Mouse (Mus musculus) liver, postnatal 0 days (tissue): ENCODE results near the gene Pnpla2. TPM values are rescaled to one million over a fixed set of nuclear protein-coding genes. Genes with fewer than 3 reads are reported as not detected.
A peak's percentile ranks its signal among the peaks of the same experiment; 100 is the strongest.

Experiments
- ATAC-seq: fragments of 200-750 bp; cut with Nextera tagmentation; 2 replicates; pipeline ENCODE4 v1.8.0; 2017; ENCODE audit warnings: mild to moderate bottlenecking, moderate library complexity
- DNase-seq: peaks from one replicate; pipeline ENCODE4 v3.0.0-alpha.2; 2016
- H3K27ac ChIP-seq: fragments of 300-500 bp; sonication (generic); 2 replicates; pipeline ENCODE4 v1.5.1; 2014; ENCODE audit warnings: antibody characterized with exemption, moderate library complexity, mild to moderate bottlenecking, low read depth
- H3K27me3 ChIP-seq: fragments of 300-500 bp; sonication (generic); 2 replicates; pipeline ENCODE4 v1.6.1; 2014; ENCODE audit warnings: low read length, control low read depth, mixed read lengths; ENCODE audit not compliant: insufficient read depth
- H3K36me3 ChIP-seq: fragments of 300-500 bp; sonication (generic); replicated peaks from 2 replicates; pipeline ENCODE4 v1.6.1; 2014; ENCODE audit warnings: mild to moderate bottlenecking, control low read depth, low read length, moderate library complexity, mixed read lengths; ENCODE audit not compliant: insufficient read depth
- H3K4me1 ChIP-seq: fragments of 300-500 bp; sonication (generic); 2 replicates; pipeline ENCODE4 v1.6.1; 2014; ENCODE audit warnings: antibody characterized with exemption, mild to moderate bottlenecking, control low read depth; ENCODE audit not compliant: insufficient read depth
- H3K4me2 ChIP-seq: fragments of 300-500 bp; sonication (generic); 2 replicates; pipeline ENCODE4 v1.6.1; 2014; ENCODE audit warnings: low read depth, mild to moderate bottlenecking, low read length, moderate library complexity, mixed read lengths
- H3K4me3 ChIP-seq: fragments of 300-500 bp; sonication (generic); 2 replicates; pipeline ENCODE4 v1.5.1; 2014; ENCODE audit warnings: low read depth, low read length
- H3K9ac ChIP-seq: fragments of 300-500 bp; sonication (generic); replicated peaks from 2 replicates; pipeline ENCODE4 v1.6.1; 2014; ENCODE audit warnings: mild to moderate bottlenecking, moderate library complexity
- H3K9me3 ChIP-seq: fragments of 300-500 bp; sonication (generic); 2 replicates; pipeline ENCODE4 v1.6.1; 2016; ENCODE audit warnings: mild to moderate bottlenecking, control low read depth, low read length, mixed read lengths
- CTCF ChIP-seq: sonication (generic); IDR thresholded peaks from 2 replicates; pipeline ENCODE4 v1.5.1; 2016; ENCODE audit warnings: antibody characterized with exemption, low read depth
- EP300 ChIP-seq: IDR thresholded peaks from 2 replicates; pipeline ENCODE4 v1.6.1; 2016; ENCODE audit warnings: antibody characterized with exemption, low read depth, mild to moderate bottlenecking
- WGBS: fragments of 180-500 bp; shearing (Covaris S2); extraction: QIAGEN DNeasy Blood & Tissue Kit; methylation state at CpG from one replicate; pipeline ENCODE4 v1.1.7; 2014; ENCODE audit not compliant: insufficient replicate concordance; 5-methylcytosine and 5-hydroxymethylcytosine counted together
- polyA plus RNA-seq: library from polyadenylated mRNA; unstranded; fragments of >200 nt; fragmentation: Nextera tagmentation; extraction: Ambion mirVana; gene quantifications from 2 replicates; pipeline ENCODE4 v1.2.1, GENCODE M21; 2015

Pnpla2 gene
- polyA plus RNA-seq, 1 experiment from 2014 or later, result 47.1 TPM

GRCm38 (mm10) chr7:141455610-141456314 is 764 bp downstream of the Pnpla2 start:
- peak; percentile 60 for ATAC-seq
- WGBS, result 3% methylated on average over 23 of the region's 23 CpGs
- H3K4me1 ChIP-seq, result peaks cover 25% of the 10 kb centered on the region

GRCm38 (mm10) chr7:141456739-141457138 is 1.7 kb downstream of the Pnpla2 start:
- peak overlapping the region; percentile 77 for H3K4me3 ChIP-seq
- peaks cover 28% of the 10 kb centered on the region for H3K4me1 ChIP-seq
- no peaks in the 10 kb centered on the region for H3K9me3 ChIP-seq
- no peak for TF ChIP-seq EP300
- TF ChIP-seq CTCF, result no peak
- H3K4me2 ChIP-seq, result peak overlapping the region; percentile 93
- WGBS, result 77% methylated on average over 6 of the region's 6 CpGs
- peak overlapping the region; percentile 99; the same call in 1 of the 2 replicates for H3K27ac ChIP-seq
- no peak for ATAC-seq
- H3K9ac ChIP-seq, result peak overlapping the region; percentile 90
- H3K27me3 ChIP-seq, result peaks cover 10% of the 10 kb centered on the region
- no peak for DNase-seq
- peaks cover 33% of the 10 kb centered on the region for H3K36me3 ChIP-seq

More at GRCm38 (mm10) chr7:141455610-141456314, 764 bp downstream of the Pnpla2 start:
- Histone ChIP-seq H3K36me3 (peaks cover 38% of the 10 kb centered on the region), H3K9me3 (no peaks in the 10 kb centered on the region), H3K27ac (peak overlapping the region; percentile 99), H3K27me3 (peaks cover 2% of the 10 kb centered on the region; the same call in 1 of the 2 replicates), H3K4me2 (peak overlapping the region; percentile 93), H3K9ac (peak overlapping the region; percentile 90), H3K4me3 (peak overlapping the region; percentile 77)
- peak; percentile 81 for DNase-seq
- no peak for TF ChIP-seq CTCF
- peak; percentile 82 for TF ChIP-seq EP300

- ATAC-seq (no peak), DNase-seq (no peak)
- Histone ChIP-seq H3K9ac (no peak overlapping the region), H3K4me1 (peaks cover 30% of the 10 kb centered on the region), H3K27ac (no peak overlapping the region), H3K36me3 (peaks cover 29% of the 10 kb centered on the region), H3K4me2 (peak overlapping the region; percentile 93; the same call in 1 of the 2 replicates), H3K9me3 (no peaks in the 10 kb centered on the region), H3K4me3 (no peak overlapping the region), H3K27me3 (peaks cover 15% of the 10 kb centered on the region)
- WGBS, result 87% methylated on average over 14 of the region's 14 CpGs
- no peak for TF ChIP-seq EP300
- TF ChIP-seq CTCF, result no peak
Measured at GRCm38 (mm10) chr7:141457236-141457635, 2.2 kb downstream of the Pnpla2 start.

- 80% methylated on average over 15 of the region's 15 CpGs for WGBS
- DNase-seq, result peak; percentile 82
Measured at GRCm38 (mm10) chr7:141457986-141458660, 3.1 kb downstream of the Pnpla2 start.

GRCm38 (mm10) chr7:141458661-141459060 is 3.7 kb downstream of the Pnpla2 start:
- H3K4me3 ChIP-seq, result no peak overlapping the region
- DNase-seq, result no peak
- H3K27ac ChIP-seq, result no peak overlapping the region
- WGBS, result 88% methylated on average over 11 of the region's 11 CpGs
- no peak for ATAC-seq
- H3K9ac ChIP-seq, result no peak overlapping the region
- no peak overlapping the region for H3K4me2 ChIP-seq
- H3K4me1 ChIP-seq, result peaks cover 30% of the 10 kb centered on the region
- H3K36me3 ChIP-seq, result peaks cover 29% of the 10 kb centered on the region
- H3K9me3 ChIP-seq, result no peaks in the 10 kb centered on the region
- H3K27me3 ChIP-seq, result peaks cover 29% of the 10 kb centered on the region
- TF ChIP-seq CTCF (no peak), EP300 (no peak)

More at GRCm38 (mm10) chr7:141457986-141458660, 3.1 kb downstream of the Pnpla2 start:
- Histone ChIP-seq H3K9me3 (no peaks in the 10 kb centered on the region), H3K27me3 (peaks cover 23% of the 10 kb centered on the region), H3K9ac (no peak overlapping the region), H3K4me3 (no peak overlapping the region), H3K27ac (no peak overlapping the region), H3K4me1 (peaks cover 30% of the 10 kb centered on the region), H3K4me2 (no peak overlapping the region), H3K36me3 (peaks cover 29% of the 10 kb centered on the region)
- TF ChIP-seq EP300 (no peak), CTCF (peak; percentile 75)
- ATAC-seq, result no peak

GRCm38 (mm10) chr7:141459301-141459711 is 4.3 kb downstream of the Pnpla2 start:
- DNase-seq, result no peak
- Histone ChIP-seq H3K27me3 (peaks cover 35% of the 10 kb centered on the region), H3K4me3 (no peak overlapping the region), H3K9me3 (no peaks in the 10 kb centered on the region), H3K36me3 (peaks cover 29% of the 10 kb centered on the region), H3K4me1 (peaks cover 32% of the 10 kb centered on the region), H3K27ac (no peak overlapping the region), H3K9ac (no peak overlapping the region), H3K4me2 (no peak overlapping the region)
- WGBS, result 95% methylated on average over 17 of the region's 17 CpGs
- ATAC-seq, result no peak
- TF ChIP-seq EP300 (no peak), CTCF (no peak)
